Mouse (Mus musculus) Patski (cell line): ENCODE data around the gene Unc13c. TPM values are rescaled to one million over a fixed set of nuclear protein-coding genes. Genes with fewer than 3 reads are reported as not detected.

Source experiments
- ATAC-seq: fragments of 100-300 bp; one replicate; pipeline ENCODE4 v1.8.0; 2021
- CTCF ChIA-PET: fragments of 350-600 bp; sonication (Branson Sonifier 250); formaldehyde crosslinking; loops from one replicate; lab custom pipeline; 2022; ENCODE audit warnings: inconsistent platforms; lab: Charles Lee
- POLR2A ChIA-PET: fragments of 350-600 bp; sonication (Branson Sonifier 250); formaldehyde crosslinking; loops from one replicate; lab custom pipeline; 2022; ENCODE audit warnings: antibody characterized with exemption, inconsistent platforms; lab: Charles Lee
- DNase-seq: peaks from one replicate; pipeline ENCODE4 v3.0.0-alpha.2; 2011; ENCODE audit warnings: low read depth, low spot score
- H3K27me3 ChIP-seq: fragments of 371-371 bp; one replicate; pipeline ENCODE4 v1.5.1; 2021
- CTCF ChIP-seq: fragments of 100-300 bp; IDR thresholded peaks from one replicate; pipeline ENCODE4 v1.5.1; 2021
- in situ Hi-C: fragments of 300-500 bp; cut with MboI; formaldehyde crosslinking; loops from 3 replicates; pipeline ENCODE4 v1.11.1; 2018; ENCODE audit warnings: low pct_unique_long_range_greater_than_20kb, mixed read lengths
- polyA plus RNA-seq: library from polyadenylated mRNA; unstranded; gene quantifications from one replicate; pipeline ENCODE4 v1.2.3, GENCODE M21; 2021

Gene Unc13c
- polyA plus RNA-seq, 1 experiment from 2014 or later: not detected

- no peak for DNase-seq
- ChIA-PET CTCF (interaction anchor here (1.0 kb wide), 1 partner anchor 16 kb away, joined by 3 read pairs; no protein-coding TSS in a partner anchor), POLR2A (no interaction called here)
- H3K27me3 ChIP-seq: no peaks in the 10 kb centered on the region
- no peak for ATAC-seq
- TF ChIP-seq CTCF: no peak
- in situ Hi-C loops: no loop called here
Observed at GRCm38 (mm10) chr9:73962471-73962870, 6.3 kb downstream of the Unc13c start.

- peak; percentile 100 for ATAC-seq
- ChIA-PET CTCF (no interaction called here), POLR2A (no interaction called here)
- DNase-seq: peak; percentile 37
- no peaks in the 10 kb centered on the region for H3K27me3 ChIP-seq
- TF ChIP-seq CTCF: no peak
- in situ Hi-C loops: no loop called here
Observed at GRCm38 (mm10) chr9:73952331-73952730, 16.4 kb downstream of the Unc13c start.

- ChIA-PET POLR2A (no interaction called here), CTCF (interaction anchor here (1.2 kb wide), 1 partner anchor 32 kb away, joined by 3 read pairs; no protein-coding TSS in a partner anchor)
- DNase-seq (no peak), ATAC-seq (no peak)
- no peak for TF ChIP-seq CTCF
- in situ Hi-C loops: no loop called here
- H3K27me3 ChIP-seq: no peaks in the 10 kb centered on the region
Observed at GRCm38 (mm10) chr9:73951586-73951985, 17.2 kb downstream of the Unc13c start.

- ATAC-seq (no peak), DNase-seq (no peak)
- no peaks in the 10 kb centered on the region for H3K27me3 ChIP-seq
- in situ Hi-C loops: no loop called here
- no peak for TF ChIP-seq CTCF
- CTCF ChIA-PET: no interaction called here
- POLR2A ChIA-PET: no interaction called here
Observed at GRCm38 (mm10) chr9:73934844-73935243, 33.9 kb downstream of the Unc13c start.

- no peak for DNase-seq
- no peak for ATAC-seq
- ChIA-PET CTCF (no interaction called here), POLR2A (interaction anchor here (0.6 kb wide), 1 partner anchor 237 kb away, joined by 3 read pairs; no protein-coding TSS in a partner anchor)
- in situ Hi-C loops: no loop called here
- H3K27me3 ChIP-seq: no peaks in the 10 kb centered on the region
- no peak for TF ChIP-seq CTCF
Observed at GRCm38 (mm10) chr9:73931988-73932387, 36.8 kb downstream of the Unc13c start.

GRCm38 (mm10) chr9:73927276-73927675 is 41.5 kb downstream of the Unc13c start:
- no peaks in the 10 kb centered on the region for H3K27me3 ChIP-seq
- in situ Hi-C loops: no loop called here
- ChIA-PET POLR2A (no interaction called here), CTCF (no interaction called here)
- TF ChIP-seq CTCF: no peak
- ATAC-seq (no peak), DNase-seq (no peak)

- in situ Hi-C loops: no loop called here
- POLR2A ChIA-PET: no interaction called here
- CTCF ChIA-PET: no interaction called here
- H3K27me3 ChIP-seq: no peaks in the 10 kb centered on the region
- DNase-seq: no peak
- no peak for TF ChIP-seq CTCF
- no peak for ATAC-seq
Observed at GRCm38 (mm10) chr9:73922449-73923115, 46.2 kb downstream of the Unc13c start.

GRCm38 (mm10) chr9:73905959-73906358 is 62.8 kb downstream of the Unc13c start:
- in situ Hi-C loops: no loop called here
- H3K27me3 ChIP-seq: no peaks in the 10 kb centered on the region
- ChIA-PET POLR2A (no interaction called here), CTCF (no interaction called here)
- peak; percentile 87 for ATAC-seq
- TF ChIP-seq CTCF: no peak
- DNase-seq: peak; percentile 55

GRCm38 (mm10) chr9:73898516-73898915 is 70.2 kb downstream of the Unc13c start:
- CTCF ChIA-PET: no interaction called here
- no peak for DNase-seq
- in situ Hi-C loops: no loop called here
- ATAC-seq: no peak
- TF ChIP-seq CTCF: no peak
- H3K27me3 ChIP-seq: no peaks in the 10 kb centered on the region
- POLR2A ChIA-PET: interaction anchor here (0.6 to 0.7 kb wide), 2 partner anchors 222 to 321 kb away, joined by 3 to 5 read pairs; no protein-coding TSS in a partner anchor

GRCm38 (mm10) chr9:73896210-73896609 is 72.6 kb downstream of the Unc13c start:
- in situ Hi-C loops: no loop called here
- DNase-seq (peak; percentile 24), ATAC-seq (peak; percentile 54)
- no peaks in the 10 kb centered on the region for H3K27me3 ChIP-seq
- no peak for TF ChIP-seq CTCF
- CTCF ChIA-PET: interaction anchor here (0.7 kb wide), 1 partner anchor 14 kb away, joined by 3 read pairs; no protein-coding TSS in a partner anchor
- POLR2A ChIA-PET: no interaction called here

- ATAC-seq (no peak), DNase-seq (no peak)
- CTCF ChIA-PET: no interaction called here
- in situ Hi-C loops: no loop called here
- TF ChIP-seq CTCF: no peak
- no peaks in the 10 kb centered on the region for H3K27me3 ChIP-seq
- POLR2A ChIA-PET: no interaction called here
Observed at GRCm38 (mm10) chr9:73883587-73883986, 85.2 kb downstream of the Unc13c start.

- ChIA-PET POLR2A (interaction anchor here (1.0 kb wide), 1 partner anchor 12 kb away, joined by 6 read pairs; no protein-coding TSS in a partner anchor), CTCF (no interaction called here)
- no peak for ATAC-seq
- in situ Hi-C loops: no loop called here
- DNase-seq: no peak
- no peak for TF ChIP-seq CTCF
- no peaks in the 10 kb centered on the region for H3K27me3 ChIP-seq
Observed at GRCm38 (mm10) chr9:73883143-73883542, 85.6 kb downstream of the Unc13c start.
